Mouse (Mus musculus): ENCODE results near the gene Smpd3.
"Not testable (repeated sequence)": the region's sequence is repeated elsewhere in the genome, so short reads cannot be mapped to it uniquely, and the experiment has no call there.

The Smpd3 gene

GRCm38 (mm10) chr8:106335196-106335595, 2.6 kb downstream of the Smpd3 start:
- in situ Hi-C loops (cut with MboI; ENCODE audit: low pct_unique_long_range_greater_than_20kb in 1 of 2, low sequenced_read_pairs in 2 of 2, unreplicated experiment in 1 of 2) = no loop called here

- in situ Hi-C loops (cut with MboI; ENCODE audit: low pct_unique_long_range_greater_than_20kb in 1 of 2, low sequenced_read_pairs in 2 of 2, unreplicated experiment in 1 of 2) = no loop called here
Measured at GRCm38 (mm10) chr8:106333346-106333745, 4.4 kb downstream of the Smpd3 start.

DNA sequence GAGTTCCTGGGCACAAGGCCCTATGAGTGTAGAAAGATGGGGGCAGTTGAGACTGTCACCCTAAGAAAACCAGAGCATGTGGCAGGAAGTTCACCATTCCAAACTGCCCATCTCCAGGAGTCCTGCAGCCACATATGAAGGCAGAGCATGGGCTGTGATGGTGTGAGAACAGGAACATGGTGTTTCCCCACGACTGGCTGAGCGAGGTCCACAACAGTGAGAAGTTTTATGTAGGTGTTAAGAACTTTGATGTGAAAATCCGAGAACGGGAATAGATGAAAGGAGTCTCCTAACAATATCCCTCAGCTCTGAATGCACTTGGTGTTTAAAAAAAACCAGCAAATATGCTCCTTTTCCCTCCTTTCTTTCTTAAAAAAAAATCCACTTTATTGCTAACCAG, 5.3 kb downstream of the Smpd3 start:
- in situ Hi-C loops (cut with MboI; ENCODE audit: low pct_unique_long_range_greater_than_20kb in 1 of 2, low sequenced_read_pairs in 2 of 2, unreplicated experiment in 1 of 2) = no loop called here

DNA sequence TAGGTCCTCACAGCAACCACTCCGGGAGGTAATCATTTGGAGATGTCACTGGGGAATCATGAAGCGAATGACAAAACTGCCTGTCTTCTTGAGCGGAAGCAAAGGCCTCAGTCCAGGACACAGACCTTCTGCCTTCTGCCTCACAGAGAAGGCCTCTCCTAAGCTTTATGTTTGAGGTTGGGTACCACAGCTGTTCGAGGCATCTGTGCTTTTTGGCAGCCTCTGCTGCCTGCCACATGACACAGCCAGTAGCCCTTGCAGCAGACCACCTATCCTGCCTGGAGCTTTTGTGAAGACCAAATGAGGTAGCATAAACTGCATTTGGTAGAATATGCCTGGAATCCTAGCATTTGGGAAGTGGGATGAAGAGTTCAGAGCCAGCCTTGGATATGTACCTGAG, 11.2 kb downstream of the Smpd3 start:
- in situ Hi-C loops (cut with MboI; ENCODE audit: low pct_unique_long_range_greater_than_20kb in 1 of 2, low sequenced_read_pairs in 2 of 2, unreplicated experiment in 1 of 2) = no loop called here

- in situ Hi-C loops (cut with MboI; ENCODE audit: low pct_unique_long_range_greater_than_20kb in 1 of 2, low sequenced_read_pairs in 2 of 2, unreplicated experiment in 1 of 2) = no loop called here
Measured at GRCm38 (mm10) chr8:106321434-106321833, 16.4 kb downstream of the Smpd3 start.

- in situ Hi-C loops (cut with MboI; ENCODE audit: low pct_unique_long_range_greater_than_20kb in 1 of 2, low sequenced_read_pairs in 2 of 2, unreplicated experiment in 1 of 2) = no loop called here
Measured at GRCm38 (mm10) chr8:106320002-106320401, 17.8 kb downstream of the Smpd3 start.

DNA sequence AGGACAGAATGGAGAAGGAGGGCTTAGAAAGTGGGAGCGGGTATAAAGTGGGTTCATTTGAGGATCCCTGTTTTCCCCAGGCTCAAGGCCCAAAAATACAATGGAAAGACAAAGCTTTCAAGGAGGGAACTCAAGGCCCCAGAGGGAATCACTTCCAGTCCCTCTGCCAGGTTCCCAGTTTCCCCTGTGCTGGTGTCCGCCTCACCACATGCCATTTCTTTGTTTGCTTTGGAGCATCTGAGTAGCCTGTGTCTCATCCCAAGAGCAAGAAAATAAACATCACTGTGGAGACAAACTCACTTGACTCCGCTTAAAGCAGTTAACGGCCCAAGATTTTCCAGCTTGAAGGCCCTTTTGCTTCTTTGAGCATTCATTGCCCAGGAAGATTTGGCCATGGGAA, 20.7 kb downstream of the Smpd3 start:
- in situ Hi-C loops (cut with MboI; ENCODE audit: low pct_unique_long_range_greater_than_20kb in 1 of 2, low sequenced_read_pairs in 2 of 2, unreplicated experiment in 1 of 2) = no loop called here

DNA sequence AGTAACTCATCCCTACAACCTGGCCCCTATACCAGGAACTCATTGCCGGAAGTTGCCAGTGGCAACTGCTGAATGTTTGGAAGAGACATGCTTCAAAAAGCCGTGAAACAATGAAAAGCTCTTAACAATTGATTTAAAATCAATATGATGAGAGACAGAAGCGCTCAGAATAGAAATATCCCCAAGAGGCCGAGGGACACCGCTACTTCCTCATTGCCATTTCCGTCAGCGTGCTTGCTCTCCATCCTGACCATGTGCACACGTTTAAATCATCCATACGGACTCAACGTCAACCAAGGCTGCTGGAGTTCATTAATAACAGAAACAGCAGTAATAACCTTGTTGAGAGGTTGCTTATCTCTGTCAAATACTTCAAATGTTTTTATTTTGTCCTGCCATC, 21.3 kb downstream of the Smpd3 start:
- in situ Hi-C loops (cut with MboI; ENCODE audit: low pct_unique_long_range_greater_than_20kb in 1 of 2, low sequenced_read_pairs in 2 of 2, unreplicated experiment in 1 of 2) = no loop called here

GRCm38 (mm10) chr8:106315402-106316187, 22.2 kb downstream of the Smpd3 start:
- in situ Hi-C loops (cut with MboI; ENCODE audit: low pct_unique_long_range_greater_than_20kb in 1 of 2, low sequenced_read_pairs in 2 of 2, unreplicated experiment in 1 of 2) = no loop called here

DNA sequence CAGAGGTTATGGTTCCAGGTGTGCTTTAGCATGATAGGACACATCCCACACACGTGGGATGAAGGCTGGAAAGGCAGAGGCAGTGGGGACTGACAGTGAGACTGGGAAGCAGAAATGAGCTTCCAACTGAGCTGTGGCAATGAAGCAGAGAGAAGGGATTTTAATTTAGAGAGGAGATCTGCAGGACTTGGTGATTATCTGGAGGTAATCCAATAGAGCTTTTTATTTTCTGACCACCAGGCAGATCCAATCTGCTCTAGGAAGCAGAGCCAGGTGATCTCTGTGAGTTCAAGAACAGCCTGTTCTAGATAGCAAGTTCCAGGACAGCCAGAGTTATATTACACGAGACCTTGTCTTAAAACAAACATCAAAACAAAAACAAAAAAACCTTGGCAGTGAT, 24.0 kb downstream of the Smpd3 start:
- in situ Hi-C loops (cut with MboI; ENCODE audit: low pct_unique_long_range_greater_than_20kb in 1 of 2, low sequenced_read_pairs in 2 of 2, unreplicated experiment in 1 of 2) = no loop called here

DNA sequence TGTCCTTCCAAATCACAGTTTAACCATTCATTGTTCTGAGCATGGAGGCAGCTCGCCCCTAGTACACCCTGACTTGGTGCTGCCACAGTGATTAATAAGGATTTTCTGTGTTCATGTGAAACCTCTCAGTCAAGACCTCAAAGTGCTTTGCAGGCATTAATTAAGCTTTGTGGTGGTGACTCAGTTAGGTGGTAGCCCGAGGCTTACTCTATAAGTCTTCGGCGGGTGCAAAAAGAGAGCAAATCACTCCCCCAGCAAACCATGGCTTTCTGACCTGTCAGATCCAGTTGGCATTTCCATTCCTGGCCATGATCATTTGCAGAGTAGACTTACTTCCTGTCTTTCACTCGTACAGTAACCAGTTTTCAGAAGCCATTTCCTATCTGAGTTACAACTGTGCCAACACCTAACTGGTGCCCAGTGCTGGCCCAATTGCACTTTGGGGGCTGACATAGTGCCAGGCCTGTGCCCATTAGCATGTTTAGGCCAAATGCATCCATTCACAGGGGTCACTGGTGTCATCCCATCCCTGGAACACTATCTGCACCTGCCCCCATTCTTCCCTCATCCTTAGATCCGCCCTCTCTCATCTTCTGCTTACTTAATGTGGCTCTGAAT, 24.6 kb downstream of the Smpd3 start:
- in situ Hi-C loops (cut with MboI; ENCODE audit: low pct_unique_long_range_greater_than_20kb in 1 of 2, low sequenced_read_pairs in 2 of 2, unreplicated experiment in 1 of 2) = no loop called here

DNA sequence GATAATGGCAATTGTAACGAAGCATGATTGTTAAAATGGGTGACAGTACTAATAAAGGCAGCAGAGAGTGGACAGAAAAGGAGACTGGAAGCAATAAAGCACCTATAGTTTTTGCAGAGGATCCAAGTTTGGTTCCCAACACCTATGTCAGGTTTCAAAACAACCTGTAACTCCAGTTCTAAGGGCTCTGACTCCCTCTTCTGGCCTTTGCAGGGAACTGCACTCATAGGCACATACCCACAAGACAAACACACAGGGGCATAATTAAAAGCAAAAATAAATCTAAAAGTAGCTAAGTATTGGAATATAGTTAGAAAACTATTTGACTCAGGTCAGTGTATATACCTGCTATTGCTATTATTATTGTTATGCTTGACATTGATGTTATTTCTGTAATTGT, 25.8 kb downstream of the Smpd3 start:
- in situ Hi-C loops (cut with MboI; ENCODE audit: low pct_unique_long_range_greater_than_20kb in 1 of 2, low sequenced_read_pairs in 2 of 2, unreplicated experiment in 1 of 2) = no loop called here

DNA sequence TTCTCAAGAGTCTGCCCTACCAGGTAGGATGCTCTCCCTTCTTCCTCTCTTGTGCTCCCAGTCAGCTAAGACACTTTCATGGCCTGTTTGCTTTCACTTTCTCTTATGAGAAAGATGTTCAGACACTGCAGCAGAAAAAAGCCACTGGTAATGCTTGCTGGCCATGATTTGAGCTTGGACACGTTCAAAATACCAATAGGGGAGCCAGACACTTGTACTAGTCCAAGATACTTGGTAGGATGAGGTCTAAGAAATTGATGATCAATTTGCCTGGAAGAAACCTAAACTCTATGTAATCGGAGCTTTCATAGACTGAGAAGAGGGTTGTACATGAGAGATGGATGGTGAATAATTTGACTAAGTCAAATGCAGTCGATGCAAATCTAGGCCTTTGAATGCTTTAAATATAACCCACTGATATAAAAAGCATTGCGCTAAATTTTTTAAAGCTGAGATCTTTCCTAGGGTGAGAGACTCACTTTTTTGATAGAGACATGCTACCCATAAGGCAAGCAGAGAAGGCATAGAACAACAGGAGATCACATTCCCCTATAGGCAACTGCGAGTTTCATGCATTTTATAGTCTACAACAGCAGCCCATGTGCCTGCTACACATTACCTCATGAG, 27.6 kb downstream of the Smpd3 start:
- in situ Hi-C loops (cut with MboI; ENCODE audit: low pct_unique_long_range_greater_than_20kb in 1 of 2, low sequenced_read_pairs in 2 of 2, unreplicated experiment in 1 of 2) = no loop called here

GRCm38 (mm10) chr8:106308082-106308786, 29.6 kb downstream of the Smpd3 start:
- in situ Hi-C loops (cut with MboI; ENCODE audit: low pct_unique_long_range_greater_than_20kb in 1 of 2, low sequenced_read_pairs in 2 of 2, unreplicated experiment in 1 of 2) = not testable (repeated sequence)

DNA sequence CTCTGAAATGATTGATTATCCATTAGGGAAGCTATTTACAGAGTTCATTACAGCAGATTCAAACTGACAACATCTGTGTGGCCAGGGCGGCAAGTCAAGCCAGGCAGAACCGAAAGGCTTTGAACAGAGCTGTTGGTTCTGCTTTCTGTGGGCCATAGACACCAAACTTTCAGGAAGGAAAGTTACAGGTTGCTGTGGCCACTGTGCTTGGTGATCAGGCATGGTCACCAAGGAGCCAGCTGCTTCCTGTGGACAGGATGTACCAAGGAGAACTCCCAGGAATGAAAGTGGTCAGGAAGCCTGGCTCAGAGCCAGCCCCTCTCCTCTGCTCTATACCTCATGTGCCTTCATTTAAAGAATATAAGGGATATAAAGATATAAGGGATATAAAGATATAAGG, 30.2 kb downstream of the Smpd3 start:
- in situ Hi-C loops (cut with MboI; ENCODE audit: low pct_unique_long_range_greater_than_20kb in 1 of 2, low sequenced_read_pairs in 2 of 2, unreplicated experiment in 1 of 2) = no loop called here

DNA sequence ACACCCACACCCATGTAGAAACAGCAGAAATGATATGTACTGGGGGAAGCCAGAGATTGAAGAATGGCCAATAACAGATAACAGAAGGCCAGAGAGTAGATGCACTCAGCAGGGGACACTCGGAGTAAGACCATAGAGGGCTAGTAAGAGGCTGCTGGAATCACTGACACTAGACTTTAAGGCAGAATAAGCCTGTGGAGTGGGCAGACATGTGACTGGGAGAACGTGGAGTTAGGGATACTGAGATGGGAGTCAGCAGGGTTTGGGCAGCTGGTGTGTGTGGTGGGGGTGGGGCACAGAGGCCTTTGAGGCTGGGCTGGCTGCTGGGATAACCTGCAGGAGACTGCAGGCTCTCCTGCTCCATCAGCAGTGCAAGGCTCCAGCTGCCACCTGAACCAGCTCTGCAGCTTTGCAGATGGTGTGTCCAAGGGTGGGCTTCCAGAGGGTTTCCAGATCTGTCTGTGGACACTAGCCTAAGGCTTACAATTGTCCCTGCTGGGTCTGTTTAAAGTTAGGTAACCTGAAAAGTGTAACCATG, 31.0 kb downstream of the Smpd3 start:
- in situ Hi-C loops (cut with MboI; ENCODE audit: low pct_unique_long_range_greater_than_20kb in 1 of 2, low sequenced_read_pairs in 2 of 2, unreplicated experiment in 1 of 2) = not testable (repeated sequence)

DNA sequence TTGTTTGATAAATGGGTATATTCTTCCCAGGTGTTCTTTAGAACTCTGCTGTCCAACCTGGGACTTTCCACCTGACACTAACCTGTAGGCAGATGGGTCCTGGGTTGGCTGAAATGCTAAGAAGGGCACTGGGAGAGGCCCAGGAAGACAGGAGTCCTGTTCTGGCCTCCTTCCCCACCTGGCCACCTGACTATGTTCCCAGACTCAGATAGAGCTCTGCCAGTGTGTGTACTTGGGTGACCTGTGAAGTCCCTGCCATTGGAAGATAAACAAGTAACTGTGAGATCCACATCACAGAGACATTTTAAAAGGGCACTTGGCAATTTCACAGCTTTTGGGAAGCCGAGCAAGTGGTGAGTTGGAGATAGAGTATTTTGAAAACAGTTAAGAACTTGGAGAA, 31.7 kb downstream of the Smpd3 start:
- in situ Hi-C loops (cut with MboI; ENCODE audit: low pct_unique_long_range_greater_than_20kb in 1 of 2, low sequenced_read_pairs in 2 of 2, unreplicated experiment in 1 of 2) = no loop called here

GRCm38 (mm10) chr8:106305301-106305700, 32.5 kb downstream of the Smpd3 start:
- in situ Hi-C loops (cut with MboI; ENCODE audit: low pct_unique_long_range_greater_than_20kb in 1 of 2, low sequenced_read_pairs in 2 of 2, unreplicated experiment in 1 of 2) = no loop called here

DNA sequence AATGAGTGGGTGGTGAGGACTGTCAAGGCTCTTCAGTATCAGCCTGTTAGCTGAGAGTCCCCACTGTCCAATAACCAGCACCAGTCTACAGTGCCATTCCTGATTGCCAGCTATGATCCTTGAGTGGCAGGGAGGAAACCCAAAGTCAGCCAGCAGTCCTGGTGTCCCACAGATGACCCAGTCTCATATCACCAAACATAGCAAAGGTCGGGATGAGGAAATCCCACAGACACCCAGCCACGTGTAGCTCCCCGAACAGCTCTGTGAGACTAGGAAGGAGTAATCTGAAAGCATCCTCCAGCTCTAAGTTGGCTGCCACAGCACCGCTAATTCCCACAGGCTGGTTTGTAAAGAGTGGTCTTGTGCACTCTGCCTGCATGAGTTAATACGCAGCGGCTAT, 33.5 kb downstream of the Smpd3 start:
- in situ Hi-C loops (cut with MboI; ENCODE audit: low pct_unique_long_range_greater_than_20kb in 1 of 2, low sequenced_read_pairs in 2 of 2, unreplicated experiment in 1 of 2) = no loop called here
